Mouse (Mus musculus): ENCODE measurements around the gene Cfap77. TPM values are rescaled to one million over a fixed set of nuclear protein-coding genes. Genes with fewer than 3 reads are reported as not detected.

Gene Cfap77
- polyA plus RNA-seq, 1 experiment from 2014 or later, result 0.55 TPM

DNA sequence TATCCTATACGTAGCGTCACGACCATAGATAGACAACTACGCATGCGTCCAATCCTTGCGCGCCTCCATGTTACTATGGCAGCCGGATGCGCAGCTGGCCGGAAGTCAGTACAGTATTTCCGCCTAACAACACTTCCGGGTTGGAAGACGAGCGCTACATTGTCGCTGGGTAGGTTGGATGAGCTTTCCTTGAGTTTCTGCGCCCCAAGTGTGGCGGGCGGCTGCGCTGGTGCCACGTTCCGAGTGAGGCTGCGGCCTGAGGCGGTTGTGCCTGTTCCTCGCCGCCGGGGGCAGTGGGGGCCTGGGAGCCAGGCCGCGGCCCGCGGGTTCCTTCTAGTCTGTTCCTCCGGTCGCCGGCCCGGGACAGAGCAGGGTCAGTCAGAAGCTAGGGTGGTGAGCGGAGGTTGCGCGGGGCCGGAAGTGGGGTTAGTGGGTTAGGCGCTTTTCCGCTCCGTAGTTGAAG, 5.3 kb upstream of the Cfap77 start, which contains the start of gene Ttf1:
TSS of gene Ttf1 (plus strand) at position 128 of the 463 bp plus-strand sequence.
- H3K4me1 ChIP-seq (replicated peaks; ENCODE audit: control insufficient read depth, insufficient read depth, low read length), result peaks cover 4% of the 10 kb centered on the region; the same call in 1 of the 2 replicates
- peak within 1 kb of the TSS; percentile 79 for H3K9ac ChIP-seq (ENCODE audit: low read length)
- peak within 1 kb of the TSS; percentile 89 for H3K4me2 ChIP-seq (ENCODE audit: low read depth, low read length, severe bottlenecking)
- under 1% methylated on average over 41 of the region's 41 CpGs for WGBS
- ATAC-seq (replicated peaks; ENCODE audit: low FRiP score) (peak; percentile 93), DNase-seq (ENCODE audit: low spot score) (peak; percentile 93)
- peak within 1 kb of the TSS; percentile 85 for H3K27ac ChIP-seq (ENCODE audit: low read depth, low read length)
- no peaks in the 10 kb centered on the region for H3K36me3 ChIP-seq (ENCODE audit: control insufficient read depth, insufficient read depth, low read length)
- no peaks in the 10 kb centered on the region; the same call in 1 of the 2 replicates for H3K27me3 ChIP-seq (ENCODE audit: control insufficient read depth, insufficient read depth, low read length)
- H3K9me3 ChIP-seq (ENCODE audit: control insufficient read depth, low read length), result no peaks in the 10 kb centered on the region
- H3K4me3 ChIP-seq (ENCODE audit: low read depth, low read length), result peak within 1 kb of the TSS; percentile 89

DNA sequence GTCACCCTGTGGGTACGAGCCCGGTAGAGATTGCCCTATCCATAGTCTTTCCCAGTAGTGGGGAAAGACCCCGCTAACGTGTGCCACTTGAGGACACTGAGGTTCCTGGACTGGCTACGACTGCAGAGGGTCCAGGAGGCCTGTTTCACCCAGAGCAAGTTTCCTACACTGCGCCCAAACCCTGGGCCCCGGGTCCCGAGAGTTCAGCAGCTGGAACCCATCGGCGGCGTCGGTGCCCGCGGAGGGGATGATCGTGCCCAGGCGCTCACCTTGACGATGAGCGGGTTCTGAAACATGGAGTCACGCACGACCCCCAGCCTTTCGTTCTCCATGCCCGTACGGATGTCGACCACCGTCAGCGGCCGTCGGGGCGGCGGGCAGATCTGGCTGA, 326 bp downstream of the Cfap77 start:
- Histone ChIP-seq H3K4me1 (replicated peaks; ENCODE audit: control insufficient read depth, insufficient read depth, low read length) (peaks cover 7% of the 10 kb centered on the region), H3K9ac (ENCODE audit: low read length) (peak overlapping the region; percentile 72), H3K4me3 (ENCODE audit: low read depth, low read length) (peak overlapping the region; percentile 39), H3K27me3 (ENCODE audit: control insufficient read depth, insufficient read depth, low read length) (peaks cover 19% of the 10 kb centered on the region), H3K9me3 (ENCODE audit: control insufficient read depth, low read length) (no peaks in the 10 kb centered on the region), H3K27ac (ENCODE audit: low read depth, low read length) (no peak overlapping the region), H3K4me2 (ENCODE audit: low read depth, low read length, severe bottlenecking) (peak overlapping the region; percentile 83), H3K36me3 (ENCODE audit: control insufficient read depth, insufficient read depth, low read length) (no peaks in the 10 kb centered on the region)
- peak; percentile 58 for DNase-seq (ENCODE audit: low spot score)
- 0 out of 2 replicates have a peak, but pooled peaks have one; percentile 27 for ATAC-seq (replicated peaks; ENCODE audit: low FRiP score)
- WGBS, result 1% methylated on average over 30 of the region's 30 CpGs

DNA sequence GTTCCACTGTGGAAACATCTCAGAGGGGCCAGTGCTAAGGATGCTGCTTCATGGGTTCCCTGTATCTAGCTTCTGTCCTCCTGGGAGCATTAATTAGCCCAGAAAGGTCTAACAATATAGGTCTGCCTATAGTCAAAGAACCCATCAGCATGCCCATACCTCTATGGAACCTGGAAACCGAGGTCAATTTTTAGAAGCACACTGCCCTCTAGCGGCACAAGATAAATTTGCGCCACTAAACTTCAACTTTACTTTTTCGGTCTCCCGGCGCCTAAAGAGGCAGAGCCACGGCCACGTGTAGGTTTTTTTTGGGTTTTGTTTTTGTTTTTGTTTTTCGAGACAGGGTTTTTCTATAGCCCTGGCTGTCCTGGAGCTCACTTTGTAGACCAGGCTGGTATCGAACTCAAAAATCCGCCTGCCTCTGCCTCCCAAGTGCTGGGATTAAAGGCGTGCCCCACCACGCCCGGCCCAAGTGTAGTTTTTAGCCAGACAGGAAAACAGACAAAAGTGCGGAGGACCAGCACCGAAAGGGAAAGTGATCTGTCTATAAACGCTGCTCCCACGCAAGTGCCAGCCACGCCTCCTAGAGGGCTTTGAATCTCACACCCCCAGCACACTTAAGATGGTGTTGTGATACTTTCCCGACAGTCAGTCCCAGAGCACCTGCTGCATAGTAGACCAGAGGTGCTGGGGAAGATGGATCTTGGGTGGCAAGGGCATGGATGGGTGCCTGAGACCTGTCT, 893 bp downstream of the Cfap77 start:
- peaks cover 7% of the 10 kb centered on the region for H3K4me1 ChIP-seq (replicated peaks; ENCODE audit: control insufficient read depth, insufficient read depth, low read length)
- peak overlapping the region; percentile 83 for H3K4me2 ChIP-seq (ENCODE audit: low read depth, low read length, severe bottlenecking)
- ATAC-seq (replicated peaks; ENCODE audit: low FRiP score), result no peak
- peak overlapping the region; percentile 39; the same call in 1 of the 2 replicates for H3K4me3 ChIP-seq (ENCODE audit: low read depth, low read length)
- no peaks in the 10 kb centered on the region for H3K9me3 ChIP-seq (ENCODE audit: control insufficient read depth, low read length)
- 0 out of 2 replicates have a peak overlapping the region, but pooled peaks have one; percentile 72 for H3K9ac ChIP-seq (ENCODE audit: low read length)
- H3K36me3 ChIP-seq (ENCODE audit: control insufficient read depth, insufficient read depth, low read length), result no peaks in the 10 kb centered on the region
- H3K27ac ChIP-seq (ENCODE audit: low read depth, low read length), result no peak overlapping the region
- H3K27me3 ChIP-seq (ENCODE audit: control insufficient read depth, insufficient read depth, low read length), result peaks cover 25% of the 10 kb centered on the region
- DNase-seq (ENCODE audit: low spot score), result peak; percentile 80
- WGBS, result 4% methylated on average over 20 of the region's 20 CpGs

DNA sequence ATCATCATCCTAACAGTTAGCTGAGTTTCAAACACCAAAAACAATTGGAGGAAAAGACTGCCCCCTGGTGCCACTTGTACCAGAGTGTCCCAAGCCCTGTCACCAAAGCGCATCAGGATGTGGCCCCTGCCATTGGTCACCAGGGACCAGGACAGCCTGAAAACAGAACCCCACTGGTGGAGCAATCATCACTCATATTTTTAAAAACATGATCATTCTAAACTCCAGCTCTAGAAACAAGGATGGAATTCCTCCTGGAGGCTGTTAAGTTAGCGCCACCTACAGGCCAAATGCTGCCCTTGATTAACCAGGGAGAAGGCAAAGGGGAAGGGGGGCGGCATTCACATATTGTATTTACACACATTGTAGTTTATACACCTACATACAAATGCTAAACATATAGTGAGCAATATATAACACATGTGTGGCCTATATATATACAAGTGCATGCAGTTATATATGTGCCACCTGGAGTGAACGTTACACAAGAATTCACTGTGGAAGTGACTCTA, 1.9 kb downstream of the Cfap77 start:
- Histone ChIP-seq H3K27ac (ENCODE audit: low read depth, low read length) (no peak overlapping the region), H3K4me2 (ENCODE audit: low read depth, low read length, severe bottlenecking) (no peak overlapping the region), H3K4me3 (ENCODE audit: low read depth, low read length) (no peak overlapping the region), H3K27me3 (ENCODE audit: control insufficient read depth, insufficient read depth, low read length) (peaks cover 30% of the 10 kb centered on the region), H3K4me1 (replicated peaks; ENCODE audit: control insufficient read depth, insufficient read depth, low read length) (peaks cover 7% of the 10 kb centered on the region), H3K9me3 (ENCODE audit: control insufficient read depth, low read length) (no peaks in the 10 kb centered on the region), H3K36me3 (ENCODE audit: control insufficient read depth, insufficient read depth, low read length) (no peaks in the 10 kb centered on the region), H3K9ac (ENCODE audit: low read length) (no peak overlapping the region)
- WGBS, result 34% methylated on average over 4 of the region's 4 CpGs
- ATAC-seq (replicated peaks; ENCODE audit: low FRiP score) (peak; percentile 44; the same call in 1 of the 2 replicates), DNase-seq (ENCODE audit: low spot score) (peak; percentile 78)

DNA sequence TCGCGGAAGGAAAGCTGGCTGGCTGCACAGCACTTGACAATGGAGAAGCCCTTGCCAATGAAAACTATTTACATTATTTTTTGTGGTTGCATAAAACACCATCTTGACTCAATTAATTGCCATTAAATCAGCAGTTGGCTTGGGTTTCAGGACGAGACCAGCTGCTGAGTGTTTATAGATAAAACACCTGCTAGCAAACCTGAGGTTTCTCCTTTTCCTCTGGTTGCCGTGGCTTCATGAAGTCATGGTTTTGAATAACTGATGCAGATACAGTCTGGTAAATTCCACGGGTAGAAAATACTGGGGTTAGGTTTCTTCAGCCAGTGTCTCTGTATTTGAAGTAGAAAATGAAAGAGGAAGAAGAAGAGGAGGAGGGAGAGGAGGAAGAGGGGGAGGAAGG, 2.9 kb downstream of the Cfap77 start:
- 67% methylated on average over 5 of the region's 5 CpGs for WGBS
- Histone ChIP-seq H3K4me1 (replicated peaks; ENCODE audit: control insufficient read depth, insufficient read depth, low read length) (peaks cover 7% of the 10 kb centered on the region), H3K9ac (ENCODE audit: low read length) (no peak overlapping the region), H3K9me3 (ENCODE audit: control insufficient read depth, low read length) (no peaks in the 10 kb centered on the region), H3K4me3 (ENCODE audit: low read depth, low read length) (no peak overlapping the region), H3K4me2 (ENCODE audit: low read depth, low read length, severe bottlenecking) (no peak overlapping the region), H3K27ac (ENCODE audit: low read depth, low read length) (no peak overlapping the region), H3K36me3 (ENCODE audit: control insufficient read depth, insufficient read depth, low read length) (no peaks in the 10 kb centered on the region), H3K27me3 (ENCODE audit: control insufficient read depth, insufficient read depth, low read length) (peaks cover 37% of the 10 kb centered on the region)
- ATAC-seq (replicated peaks; ENCODE audit: low FRiP score) (no peak), DNase-seq (ENCODE audit: low spot score) (no peak)

DNA sequence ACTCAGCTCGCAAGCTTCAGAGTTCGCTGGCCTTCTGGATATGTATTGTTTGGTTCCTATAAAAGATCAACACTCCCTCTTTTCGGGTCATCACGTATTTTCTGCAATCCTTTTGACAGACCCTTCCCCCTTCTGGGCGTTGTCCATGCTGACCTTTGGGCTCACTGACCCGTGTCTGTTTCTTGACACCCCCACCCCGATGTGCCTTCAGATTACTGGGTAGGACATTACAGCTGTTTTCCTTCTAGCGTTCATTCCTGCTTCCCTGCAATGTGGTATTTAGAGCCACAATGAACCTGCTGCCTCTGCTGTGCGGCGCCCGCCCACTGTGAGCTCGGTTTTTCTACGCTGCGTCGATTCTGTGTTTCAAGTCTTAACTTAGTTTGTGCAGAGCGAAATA, 8.7 kb downstream of the Cfap77 start:
- Histone ChIP-seq H3K9me3 (ENCODE audit: control insufficient read depth, low read length) (no peaks in the 10 kb centered on the region), H3K27ac (ENCODE audit: low read depth, low read length) (no peak overlapping the region), H3K36me3 (ENCODE audit: control insufficient read depth, insufficient read depth, low read length) (no peaks in the 10 kb centered on the region), H3K4me3 (ENCODE audit: low read depth, low read length) (no peak overlapping the region), H3K27me3 (ENCODE audit: control insufficient read depth, insufficient read depth, low read length) (peaks cover 69% of the 10 kb centered on the region), H3K9ac (ENCODE audit: low read length) (no peak overlapping the region), H3K4me1 (replicated peaks; ENCODE audit: control insufficient read depth, insufficient read depth, low read length) (peaks cover 9% of the 10 kb centered on the region; the same call in 1 of the 2 replicates), H3K4me2 (ENCODE audit: low read depth, low read length, severe bottlenecking) (peak overlapping the region; percentile 16; the same call in 1 of the 2 replicates)
- ATAC-seq (replicated peaks; ENCODE audit: low FRiP score), result no peak
- no peak for DNase-seq (ENCODE audit: low spot score)
- WGBS, result 5% methylated on average over 16 of the region's 16 CpGs

DNA sequence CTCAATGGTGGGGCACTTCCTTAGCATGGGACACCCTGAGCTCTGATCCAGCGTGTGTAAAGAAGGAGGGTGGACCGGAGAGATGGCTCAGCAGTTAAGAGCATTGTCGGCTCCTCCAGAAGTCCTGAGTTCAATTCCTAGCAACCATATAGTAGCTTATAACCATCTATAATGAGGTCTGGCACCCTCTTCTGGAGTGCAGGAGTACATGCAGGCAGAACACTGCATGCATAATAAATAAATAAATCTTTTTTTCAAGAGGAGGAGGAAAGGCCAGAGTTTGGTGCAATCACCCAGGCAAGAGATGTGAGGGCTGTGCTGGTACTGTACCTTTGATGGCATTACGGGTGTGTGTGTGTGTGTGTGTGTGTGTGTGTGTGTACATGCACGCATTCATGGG, 12.7 kb downstream of the Cfap77 start:
- H3K4me2 ChIP-seq (ENCODE audit: low read depth, low read length, severe bottlenecking), result no peak overlapping the region
- H3K4me1 ChIP-seq (replicated peaks; ENCODE audit: control insufficient read depth, insufficient read depth, low read length), result peaks cover 13% of the 10 kb centered on the region
- H3K27ac ChIP-seq (ENCODE audit: low read depth, low read length), result no peak overlapping the region
- H3K9ac ChIP-seq (ENCODE audit: low read length), result no peak overlapping the region
- no peak overlapping the region for H3K4me3 ChIP-seq (ENCODE audit: low read depth, low read length)
- ATAC-seq (replicated peaks; ENCODE audit: low FRiP score) (no peak), DNase-seq (ENCODE audit: low spot score) (no peak)
- 81% methylated on average over 5 of the region's 5 CpGs for WGBS
- peaks cover 86% of the 10 kb centered on the region for H3K27me3 ChIP-seq (ENCODE audit: control insufficient read depth, insufficient read depth, low read length)
- H3K36me3 ChIP-seq (ENCODE audit: control insufficient read depth, insufficient read depth, low read length), result no peaks in the 10 kb centered on the region
- H3K9me3 ChIP-seq (ENCODE audit: control insufficient read depth, low read length), result no peaks in the 10 kb centered on the region

DNA sequence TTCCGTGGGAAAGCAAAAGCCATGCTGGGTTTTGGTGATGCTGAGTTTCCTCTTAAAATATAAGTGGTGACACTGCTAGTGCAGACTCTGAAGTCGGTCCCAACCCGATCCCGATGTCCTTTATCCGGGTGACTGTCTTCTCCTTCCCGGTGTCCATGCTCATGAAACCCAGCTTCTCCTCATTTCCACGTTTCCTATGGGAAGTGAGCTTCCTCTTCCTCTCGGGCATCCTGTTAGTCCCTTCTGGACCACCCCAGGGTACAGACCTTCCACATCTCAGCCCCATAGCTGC, 13.4 kb downstream of the Cfap77 start:
- ATAC-seq (replicated peaks; ENCODE audit: low FRiP score) (no peak), DNase-seq (ENCODE audit: low spot score) (no peak)
- H3K4me2 ChIP-seq (ENCODE audit: low read depth, low read length, severe bottlenecking), result no peak overlapping the region
- peaks cover 12% of the 10 kb centered on the region for H3K4me1 ChIP-seq (replicated peaks; ENCODE audit: control insufficient read depth, insufficient read depth, low read length)
- 5% methylated on average over 8 of the region's 8 CpGs for WGBS
- H3K36me3 ChIP-seq (ENCODE audit: control insufficient read depth, insufficient read depth, low read length), result no peaks in the 10 kb centered on the region
- H3K27me3 ChIP-seq (ENCODE audit: control insufficient read depth, insufficient read depth, low read length), result peaks cover 91% of the 10 kb centered on the region
- no peaks in the 10 kb centered on the region for H3K9me3 ChIP-seq (ENCODE audit: control insufficient read depth, low read length)
- no peak overlapping the region; the same call in 1 of the 2 replicates for H3K27ac ChIP-seq (ENCODE audit: low read depth, low read length)
- no peak overlapping the region for H3K9ac ChIP-seq (ENCODE audit: low read length)
- H3K4me3 ChIP-seq (ENCODE audit: low read depth, low read length), result no peak overlapping the region

Data from forebrain, embryonic 11.5 days (tissue).